Mouse (Mus musculus) ES-Bruce4 (cell line): ENCODE measurements around the gene Pglyrp1. TPM values are rescaled to one million over a fixed set of nuclear protein-coding genes. Genes with fewer than 3 reads are reported as not detected.

Experiments
- H3K27ac ChIP-seq: 2 replicates; pipeline ENCODE4 v1.5.1; 2012; ENCODE audit warnings: low read length, inconsistent platforms; ENCODE audit not compliant: insufficient read depth
- H3K27me3 ChIP-seq: 2 replicates; pipeline ENCODE4 v1.6.1; 2012; ENCODE audit warnings: mild to moderate bottlenecking, low read length, inconsistent platforms; ENCODE audit not compliant: control insufficient read depth, poor library complexity, insufficient read depth, severe bottlenecking
- H3K36me3 ChIP-seq: 2 replicates; pipeline ENCODE4 v1.6.1; 2012; ENCODE audit warnings: inconsistent platforms, mild to moderate bottlenecking, low read length, moderate library complexity; ENCODE audit not compliant: control insufficient read depth, poor library complexity, insufficient read depth, severe bottlenecking
- H3K4me1 ChIP-seq: one replicate; pipeline ENCODE4 v1.8.1; 2011; ENCODE audit warnings: low read length; ENCODE audit not compliant: control insufficient read depth, insufficient read depth
- H3K4me3 ChIP-seq: 2 replicates; pipeline ENCODE4 v1.5.1; 2011; ENCODE audit warnings: low read depth, mild to moderate bottlenecking, low read length
- H3K9ac ChIP-seq: 2 replicates; pipeline ENCODE4 v1.6.1; 2012; ENCODE audit warnings: low read depth, mild to moderate bottlenecking, inconsistent platforms; ENCODE audit not compliant: poor library complexity, severe bottlenecking
- H3K9me3 ChIP-seq: replicated peaks from 2 replicates; pipeline ENCODE4 v1.6.1; 2012; ENCODE audit warnings: mild to moderate bottlenecking, low read length, inconsistent platforms; ENCODE audit not compliant: control insufficient read depth, poor library complexity, insufficient read depth, severe bottlenecking
- CTCF ChIP-seq: IDR thresholded peaks from one replicate; pipeline ENCODE4 v1.8.1; 2011; ENCODE audit warnings: low read depth, low read length
- EP300 ChIP-seq: IDR thresholded peaks from 2 replicates; pipeline ENCODE4 v1.6.1; 2011; ENCODE audit warnings: low read depth, low read length; ENCODE audit not compliant: insufficient read depth
- POLR2A ChIP-seq: IDR thresholded peaks from one replicate; pipeline ENCODE4 v1.8.1; 2011; ENCODE audit warnings: low read length; ENCODE audit not compliant: insufficient read depth
- polyA plus RNA-seq: library from polyadenylated mRNA; stranded (reverse); fragments of >200 nt; gene quantifications from 2 replicates; pipeline ENCODE4 v1.2.4, GENCODE M21; 2011; ENCODE audit warnings: low read depth; ENCODE audit not compliant: missing spikeins, insufficient read depth, insufficient read length

Gene Pglyrp1
- polyA plus RNA-seq, 1 experiment: 1.8 TPM

DNA sequence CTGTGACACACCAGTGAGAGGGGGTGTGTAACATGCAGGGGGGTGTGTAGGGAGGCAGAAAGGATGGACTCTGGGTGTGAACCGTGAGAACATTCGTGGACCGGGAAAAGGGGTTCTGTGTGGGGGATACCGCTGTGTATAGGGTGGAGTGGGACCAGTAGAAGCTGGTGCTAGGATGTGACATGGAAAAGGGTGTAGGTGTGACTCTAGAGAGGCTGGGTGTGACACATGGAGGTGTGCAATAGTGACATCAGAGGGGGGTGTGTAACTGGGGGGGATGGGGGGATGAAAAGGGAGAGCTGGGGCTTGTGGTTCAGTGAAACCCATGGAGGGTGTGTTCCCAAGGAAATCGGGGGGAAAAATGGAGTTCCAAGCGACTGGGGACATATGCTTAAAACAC, 55.8 kb downstream of the Pglyrp1 start:
- no peak overlapping the region for H3K27ac ChIP-seq
- H3K4me3 ChIP-seq: peak overlapping the region; percentile 76
- no peak overlapping the region for H3K9ac ChIP-seq
- peaks cover 3% of the 10 kb centered on the region for H3K4me1 ChIP-seq
- no peaks in the 10 kb centered on the region for H3K36me3 ChIP-seq
- TF ChIP-seq POLR2A: no peak
- TF ChIP-seq EP300: no peak
- no peak for TF ChIP-seq CTCF
- no peaks in the 10 kb centered on the region for H3K9me3 ChIP-seq
- 0 out of 2 replicates have a peak, but pooled peaks cover 2% of the 10 kb centered on the region for H3K27me3 ChIP-seq

DNA sequence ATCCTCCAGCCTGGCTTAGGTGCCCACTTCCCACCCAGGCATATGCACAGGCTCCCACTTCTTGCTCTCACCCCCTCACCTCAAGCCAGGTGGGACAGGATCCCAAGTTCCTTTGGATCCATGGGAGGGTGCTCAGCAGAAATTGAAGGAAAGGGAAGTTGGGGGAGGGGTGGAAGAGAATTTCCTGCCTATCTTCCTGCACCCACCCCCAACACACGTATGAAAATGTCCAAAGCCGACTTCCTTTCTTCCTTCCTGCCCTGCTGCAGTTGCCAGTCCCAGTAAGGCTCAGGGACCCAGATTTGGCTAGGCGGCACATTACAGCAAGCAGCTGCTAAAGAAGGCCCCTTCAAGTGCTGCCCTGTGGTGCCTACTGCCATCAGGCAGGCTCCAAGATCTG, 56.6 kb downstream of the Pglyrp1 start:
- TF ChIP-seq CTCF (no peak), POLR2A (no peak), EP300 (no peak)
- Histone ChIP-seq H3K36me3 (no peaks in the 10 kb centered on the region), H3K27ac (no peak overlapping the region), H3K4me1 (peaks cover 3% of the 10 kb centered on the region), H3K9me3 (no peaks in the 10 kb centered on the region), H3K4me3 (no peak overlapping the region), H3K9ac (no peak overlapping the region), H3K27me3 (0 out of 2 replicates have a peak, but pooled peaks cover 2% of the 10 kb centered on the region)

Other genes with a start within 250 kb of the Pglyrp1 start
- gene Psg21, start 214.6 kb upstream of the Pglyrp1 start, polyA plus RNA-seq: 3.3 and 9.5 TPM in 2 replicates
- gene Psg20, start 185.1 kb upstream of the Pglyrp1 start, polyA plus RNA-seq: not detected in 2 replicates
- not detected in 2 replicates for gene Psg22, start 153.2 kb upstream of the Pglyrp1 start, polyA plus RNA-seq
- gene Psg19, start 72.8 kb upstream of the Pglyrp1 start, polyA plus RNA-seq: 1.1 TPM in 2 replicates
- gene Psg17, start 49.7 kb upstream of the Pglyrp1 start, polyA plus RNA-seq: 1.3 and 1.8 TPM in 2 replicates
- 0.35 and 1.1 TPM in 2 replicates for gene Mill2, start 31.4 kb upstream of the Pglyrp1 start, polyA plus RNA-seq
- gene Ccdc61, start 39.1 kb downstream of the Pglyrp1 start, polyA plus RNA-seq: 36.4 and 39.9 TPM in 2 replicates
- 7.5 TPM in 2 replicates for gene Nova2, start 54.6 kb downstream of the Pglyrp1 start, polyA plus RNA-seq
- not detected in 2 replicates for gene Nanos2, start 116.1 kb downstream of the Pglyrp1 start, polyA plus RNA-seq
- 4.0 and 5.5 TPM in 2 replicates for gene Mypop, start 119.9 kb downstream of the Pglyrp1 start, polyA plus RNA-seq
- 16.2 and 20.9 TPM in 2 replicates for gene Irf2bp1, start 132.7 kb downstream of the Pglyrp1 start, polyA plus RNA-seq
- gene Foxa3, start 152.2 kb downstream of the Pglyrp1 start, polyA plus RNA-seq: 2.5 and 2.6 TPM in 2 replicates
- gene Sympk, start 153.0 kb downstream of the Pglyrp1 start, polyA plus RNA-seq: 102 and 119 TPM in 2 replicates
- gene Rsph6a, start 183.4 kb downstream of the Pglyrp1 start, polyA plus RNA-seq: not detected in 2 replicates
- gene Dmwd, start 204.9 kb downstream of the Pglyrp1 start, polyA plus RNA-seq: 43.2 and 45.1 TPM in 2 replicates
- gene Dmpk, start 212.5 kb downstream of the Pglyrp1 start, polyA plus RNA-seq: 12.8 and 19.5 TPM in 2 replicates
- 2.7 and 3.8 TPM in 2 replicates for gene Six5, start 223.3 kb downstream of the Pglyrp1 start, polyA plus RNA-seq
- gene Gm4969, start 247.0 kb downstream of the Pglyrp1 start, polyA plus RNA-seq: 0.43 and 0.46 TPM in 2 replicates
- 4.1 and 4.3 TPM in 2 replicates for gene Fbxo46, start 248.5 kb downstream of the Pglyrp1 start, polyA plus RNA-seq